Mouse (Mus musculus) limb, embryonic 12.5 days (tissue): ENCODE measurements around the gene Napsa. TPM values are rescaled to one million over a fixed set of nuclear protein-coding genes. Genes with fewer than 3 reads are reported as not detected.

Experiments
- ATAC-seq: fragments of 200-750 bp; cut with Nextera tagmentation; 2 replicates; pipeline ENCODE4 v1.8.0; 2017; ENCODE audit warnings: low read depth, moderate TSS enrichment; ENCODE audit not compliant: insufficient number of reproducible peaks, insufficient read depth, low FRiP score, low TSS enrichment
- H3K27ac ChIP-seq: fragments of 300-500 bp; sonication (generic); 2 replicates; pipeline ENCODE4 v1.5.1; 2016; ENCODE audit warnings: mild to moderate bottlenecking, moderate library complexity
- H3K27me3 ChIP-seq: fragments of 300-500 bp; sonication (generic); 2 replicates; pipeline ENCODE4 v1.6.1; 2016; ENCODE audit warnings: mild to moderate bottlenecking, moderate library complexity
- H3K36me3 ChIP-seq: fragments of 300-500 bp; sonication (generic); 2 replicates; pipeline ENCODE4 v1.6.1; 2016; ENCODE audit warnings: mild to moderate bottlenecking, moderate library complexity
- H3K4me1 ChIP-seq: fragments of 300-500 bp; sonication (generic); replicated peaks from 2 replicates; pipeline ENCODE4 v1.6.1; 2016
- H3K4me2 ChIP-seq: fragments of 300-500 bp; sonication (generic); 2 replicates; pipeline ENCODE4 v1.6.1; 2016; ENCODE audit warnings: mild to moderate bottlenecking, moderate library complexity
- H3K4me3 ChIP-seq: fragments of 300-500 bp; sonication (generic); replicated peaks from 2 replicates; pipeline ENCODE4 v1.5.1; 2016; ENCODE audit warnings: mild to moderate bottlenecking
- H3K9ac ChIP-seq: fragments of 300-500 bp; sonication (generic); replicated peaks from 2 replicates; pipeline ENCODE4 v1.6.1; 2016; ENCODE audit warnings: mild to moderate bottlenecking, moderate library complexity
- H3K9me3 ChIP-seq: fragments of 300-500 bp; sonication (generic); 2 replicates; pipeline ENCODE4 v1.6.1; 2016; ENCODE audit warnings: mild to moderate bottlenecking, moderate library complexity
- WGBS: fragments of 180-500 bp; shearing (Covaris S2); methylation state at CpG from one replicate; pipeline ENCODE4 v1.1.7; 2016; 5-methylcytosine and 5-hydroxymethylcytosine counted together
- polyA plus RNA-seq: library from polyadenylated mRNA; unstranded; fragments of >200 nt; fragmentation: Nextera tagmentation; extraction: Ambion mirVana; gene quantifications from 2 replicates; pipeline ENCODE4 v1.2.1, GENCODE M21; 2016

Gene Napsa
- polyA plus RNA-seq, 1 experiment from 2014 or later = 0.83 TPM

DNA sequence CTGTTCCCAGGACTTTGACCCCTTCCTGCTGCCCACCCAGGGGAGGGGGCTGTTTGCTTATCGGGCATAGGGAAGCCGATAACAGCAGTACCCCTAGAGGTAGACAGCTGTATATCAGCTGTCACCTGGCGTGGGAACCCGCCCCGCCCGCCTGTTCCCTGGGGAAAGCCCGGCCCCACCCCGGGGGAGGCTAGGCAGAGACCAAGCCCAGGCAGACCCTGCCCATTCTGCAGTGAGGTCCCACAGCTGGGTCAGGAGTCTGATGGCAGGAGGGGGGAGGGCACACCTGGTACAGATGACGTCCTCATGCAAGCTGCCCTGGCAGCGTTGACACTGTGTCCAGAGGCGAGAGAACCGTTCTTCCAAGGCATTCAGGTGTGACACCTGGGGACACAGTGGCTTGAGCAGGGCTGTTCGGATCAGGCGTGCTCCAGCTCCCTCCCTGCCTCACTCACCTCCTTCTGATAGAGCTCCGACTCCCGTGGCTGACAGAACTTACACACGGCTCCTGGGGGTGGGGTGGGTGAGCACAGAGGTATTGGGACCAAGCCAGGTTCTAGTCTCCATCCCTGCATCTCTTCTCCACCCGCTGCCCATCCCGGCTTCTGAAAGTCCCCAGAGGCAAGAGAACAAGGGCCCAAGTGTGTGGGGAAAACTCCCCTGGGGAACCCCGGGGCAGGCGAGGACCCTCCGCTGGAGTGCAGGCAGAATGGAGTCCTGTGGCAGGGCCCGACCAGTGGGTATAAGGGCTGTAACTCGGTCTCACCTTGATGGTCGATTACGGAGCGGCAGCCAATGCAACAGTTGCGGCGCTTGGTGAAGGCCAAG, 39.0 kb upstream of the Napsa start:
- no peak for ATAC-seq
- H3K36me3 ChIP-seq = peaks cover 62% of the 10 kb centered on the region
- H3K4me3 ChIP-seq = no peak overlapping the region
- H3K9ac ChIP-seq = no peak overlapping the region
- no peaks in the 10 kb centered on the region for H3K4me1 ChIP-seq
- no peaks in the 10 kb centered on the region for H3K9me3 ChIP-seq
- H3K4me2 ChIP-seq = no peak overlapping the region
- no peak overlapping the region for H3K27ac ChIP-seq
- 89% methylated on average over 29 of the region's 29 CpGs for WGBS
- H3K27me3 ChIP-seq = peaks cover 20% of the 10 kb centered on the region

- Histone ChIP-seq H3K27me3 (peaks cover 14% of the 10 kb centered on the region), H3K4me1 (no peaks in the 10 kb centered on the region), H3K9ac (no peak overlapping the region; the same call in 1 of the 2 replicates), H3K36me3 (peaks cover 68% of the 10 kb centered on the region), H3K27ac (no peak overlapping the region), H3K4me2 (no peak overlapping the region), H3K4me3 (no peak overlapping the region), H3K9me3 (no peaks in the 10 kb centered on the region)
- WGBS = 78% methylated on average over 12 of the region's 12 CpGs
- ATAC-seq = no peak
Observed at GRCm38 (mm10) chr7:44533746-44534045, 38.5 kb upstream of the Napsa start.

DNA sequence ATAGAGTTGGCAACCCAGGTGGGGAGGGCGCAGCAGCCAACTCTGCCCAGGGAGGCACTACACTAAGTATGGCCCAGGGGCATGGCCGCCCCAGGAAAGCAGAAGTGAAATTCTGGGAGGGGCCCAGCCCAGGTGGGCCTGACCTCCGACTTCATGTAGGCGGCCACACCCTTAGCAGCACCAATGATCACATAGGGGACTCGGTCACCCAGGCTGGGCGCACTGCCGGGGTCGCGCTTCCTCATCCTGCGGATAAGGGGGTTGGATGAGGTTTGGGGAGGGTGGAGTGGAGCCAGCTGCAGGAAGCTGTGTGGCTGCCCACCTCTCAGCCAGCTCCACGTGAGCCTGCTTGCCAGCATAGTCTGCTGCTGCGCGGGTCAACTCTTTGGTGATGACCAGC, 37.9 kb upstream of the Napsa start:
- WGBS = 93% methylated on average over 13 of the region's 13 CpGs
- ATAC-seq = no peak

GRCm38 (mm10) chr7:44534656-44535441, 37.3 kb upstream of the Napsa start:
- no peak for ATAC-seq
- 82% methylated on average over 19 of the region's 19 CpGs for WGBS
- no peak overlapping the region for H3K4me2 ChIP-seq
- H3K9ac ChIP-seq = no peak overlapping the region
- H3K4me1 ChIP-seq = no peaks in the 10 kb centered on the region
- H3K27ac ChIP-seq = no peak overlapping the region
- no peak overlapping the region for H3K4me3 ChIP-seq
- 0 out of 2 replicates have a peak, but pooled peaks cover 3% of the 10 kb centered on the region for H3K27me3 ChIP-seq
- peaks cover 79% of the 10 kb centered on the region for H3K36me3 ChIP-seq
- H3K9me3 ChIP-seq = no peaks in the 10 kb centered on the region

More for the DNA sequence above, 37.9 kb upstream of the Napsa start:
- Histone ChIP-seq H3K27ac (no peak overlapping the region), H3K27me3 (peaks cover 9% of the 10 kb centered on the region), H3K36me3 (peaks cover 73% of the 10 kb centered on the region), H3K4me1 (no peaks in the 10 kb centered on the region), H3K4me2 (no peak overlapping the region), H3K9me3 (no peaks in the 10 kb centered on the region), H3K9ac (no peak overlapping the region; the same call in 1 of the 2 replicates), H3K4me3 (no peak overlapping the region)

GRCm38 (mm10) chr7:44535657-44536589, 36.3 kb upstream of the Napsa start:
- Histone ChIP-seq H3K36me3 (peaks cover 90% of the 10 kb centered on the region), H3K9me3 (no peaks in the 10 kb centered on the region), H3K4me2 (no peak overlapping the region), H3K27ac (no peak overlapping the region), H3K4me1 (no peaks in the 10 kb centered on the region), H3K4me3 (no peak overlapping the region), H3K9ac (no peak overlapping the region), H3K27me3 (0 out of 2 replicates have a peak, but pooled peaks cover 3% of the 10 kb centered on the region)
- 93% methylated on average over 27 of the region's 27 CpGs for WGBS
- no peak for ATAC-seq

DNA sequence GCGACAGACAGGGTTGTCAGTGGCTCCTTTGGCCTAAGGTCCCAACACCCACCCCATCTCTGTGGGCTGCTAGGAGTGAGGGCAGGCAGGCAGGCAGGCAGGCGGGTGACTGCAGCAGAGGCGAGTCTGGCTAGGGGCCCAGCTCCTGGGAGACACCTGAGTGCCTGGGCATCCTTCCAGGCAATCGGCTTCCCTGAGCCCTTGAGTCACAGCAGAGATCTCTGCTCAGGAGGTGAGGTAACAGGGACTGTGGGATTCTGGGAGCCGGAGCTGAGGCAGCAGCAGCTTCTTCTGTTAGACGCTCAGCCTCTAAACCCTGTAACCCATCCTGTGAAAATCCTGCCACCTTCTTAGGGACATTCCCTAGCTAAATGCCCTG, 35.6 kb upstream of the Napsa start:
- H3K4me2 ChIP-seq = no peak overlapping the region
- H3K9me3 ChIP-seq = no peaks in the 10 kb centered on the region
- ATAC-seq = no peak
- no peak overlapping the region for H3K4me3 ChIP-seq
- no peak overlapping the region for H3K27ac ChIP-seq
- no peaks in the 10 kb centered on the region for H3K27me3 ChIP-seq
- H3K9ac ChIP-seq = no peak overlapping the region
- H3K36me3 ChIP-seq = peaks cover 97% of the 10 kb centered on the region
- H3K4me1 ChIP-seq = no peaks in the 10 kb centered on the region
- 91% methylated on average over 6 of the region's 6 CpGs for WGBS

DNA sequence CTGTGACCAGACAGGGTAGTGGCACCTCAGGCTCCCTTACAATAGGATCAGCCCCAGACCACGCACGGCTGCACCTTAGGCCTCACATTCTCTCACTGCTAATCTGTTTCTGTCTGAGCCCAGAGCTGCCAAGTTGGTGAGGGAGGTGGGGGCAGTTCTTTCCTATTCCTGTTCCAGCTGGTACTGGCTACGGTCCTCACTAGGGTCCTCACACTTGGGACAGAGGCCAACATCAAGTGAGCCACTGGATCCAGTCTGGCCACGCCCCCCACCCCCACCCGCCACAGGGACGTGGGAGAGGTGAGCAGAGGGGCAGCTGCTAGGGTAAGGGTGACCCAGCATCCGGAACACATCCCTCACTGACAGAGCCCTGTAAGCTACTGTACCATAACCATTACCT, 35.2 kb upstream of the Napsa start:
- Histone ChIP-seq H3K9me3 (no peaks in the 10 kb centered on the region), H3K27me3 (no peaks in the 10 kb centered on the region), H3K4me1 (no peaks in the 10 kb centered on the region), H3K27ac (no peak overlapping the region), H3K36me3 (peaks cover 100% of the 10 kb centered on the region), H3K4me2 (no peak overlapping the region), H3K9ac (no peak overlapping the region), H3K4me3 (no peak overlapping the region)
- 88% methylated on average over 7 of the region's 7 CpGs for WGBS
- no peak for ATAC-seq

GRCm38 (mm10) chr7:44537496-44537895, 34.7 kb upstream of the Napsa start:
- Histone ChIP-seq H3K4me3 (no peak overlapping the region), H3K4me1 (no peaks in the 10 kb centered on the region), H3K9ac (no peak overlapping the region), H3K27me3 (no peaks in the 10 kb centered on the region), H3K36me3 (peaks cover 100% of the 10 kb centered on the region), H3K27ac (no peak overlapping the region), H3K4me2 (no peak overlapping the region), H3K9me3 (no peaks in the 10 kb centered on the region)
- ATAC-seq = no peak
- WGBS = 93% methylated on average over 13 of the region's 13 CpGs

DNA sequence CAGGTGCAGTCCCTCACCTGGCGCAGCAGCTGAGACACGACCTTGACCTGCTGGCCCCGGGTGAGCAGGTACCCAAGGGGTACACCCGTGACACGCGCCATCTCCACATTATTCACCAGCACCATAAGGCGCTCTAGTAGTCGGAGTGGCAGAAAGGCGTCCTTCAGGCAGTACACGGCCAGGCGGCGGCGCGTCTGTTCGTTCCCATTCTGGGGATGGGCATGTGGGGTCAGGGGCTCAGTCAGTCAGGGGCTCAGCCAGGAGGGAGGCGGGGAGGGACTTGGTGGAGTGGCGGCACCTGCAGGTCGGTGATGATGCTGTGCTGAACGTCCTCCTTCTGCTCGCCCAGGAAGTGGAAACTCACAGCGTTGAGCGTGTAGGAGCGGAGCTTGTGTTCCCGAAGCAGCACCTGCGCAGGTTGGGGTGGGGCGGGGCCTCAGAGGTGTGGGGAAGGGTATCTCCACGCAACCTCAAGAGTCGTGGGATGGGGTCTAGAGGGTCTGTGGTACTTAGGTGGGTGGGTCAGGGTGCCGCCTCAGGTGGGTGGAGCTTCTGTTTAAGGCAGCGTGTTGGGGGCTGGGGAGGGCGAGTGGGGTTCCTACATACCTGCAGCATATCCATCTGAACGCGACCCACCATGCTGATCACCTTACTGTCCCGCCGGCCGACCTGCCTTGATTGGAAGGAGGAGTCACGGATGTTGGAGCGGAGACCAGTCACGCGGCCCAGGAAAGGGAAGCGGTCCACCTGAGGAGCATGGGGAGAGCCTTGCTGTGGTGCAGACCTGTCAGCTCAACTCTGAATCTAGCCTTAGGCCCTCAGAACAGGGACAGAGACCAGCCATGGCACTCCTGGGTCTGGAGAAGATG, 33.2 kb upstream of the Napsa start:
- Histone ChIP-seq H3K27ac (no peak overlapping the region), H3K9ac (no peak overlapping the region), H3K4me2 (no peak overlapping the region), H3K9me3 (no peaks in the 10 kb centered on the region), H3K36me3 (peaks cover 94% of the 10 kb centered on the region), H3K27me3 (no peaks in the 10 kb centered on the region), H3K4me1 (no peaks in the 10 kb centered on the region), H3K4me3 (no peak overlapping the region)
- 91% methylated on average over 41 of the region's 41 CpGs for WGBS
- ATAC-seq = no peak

- no peak for ATAC-seq
- H3K36me3 ChIP-seq = peaks cover 68% of the 10 kb centered on the region
- 95% methylated on average over 11 of the region's 11 CpGs for WGBS
Observed at GRCm38 (mm10) chr7:44542555-44542954, 29.6 kb upstream of the Napsa start.

More at GRCm38 (mm10) chr7:44542555-44542954, 29.6 kb upstream of the Napsa start:
- no peak overlapping the region for H3K4me3 ChIP-seq
- no peak overlapping the region for H3K27ac ChIP-seq
- peaks cover 7% of the 10 kb centered on the region for H3K4me1 ChIP-seq
- no peaks in the 10 kb centered on the region for H3K27me3 ChIP-seq
- H3K9ac ChIP-seq = no peak overlapping the region
- no peak overlapping the region for H3K4me2 ChIP-seq
- peaks cover 8% of the 10 kb centered on the region; the same call in 1 of the 2 replicates for H3K9me3 ChIP-seq
